Comparison of ENCODE assay signal across 8 mouse cellular contexts in the genomic region with DNA sequence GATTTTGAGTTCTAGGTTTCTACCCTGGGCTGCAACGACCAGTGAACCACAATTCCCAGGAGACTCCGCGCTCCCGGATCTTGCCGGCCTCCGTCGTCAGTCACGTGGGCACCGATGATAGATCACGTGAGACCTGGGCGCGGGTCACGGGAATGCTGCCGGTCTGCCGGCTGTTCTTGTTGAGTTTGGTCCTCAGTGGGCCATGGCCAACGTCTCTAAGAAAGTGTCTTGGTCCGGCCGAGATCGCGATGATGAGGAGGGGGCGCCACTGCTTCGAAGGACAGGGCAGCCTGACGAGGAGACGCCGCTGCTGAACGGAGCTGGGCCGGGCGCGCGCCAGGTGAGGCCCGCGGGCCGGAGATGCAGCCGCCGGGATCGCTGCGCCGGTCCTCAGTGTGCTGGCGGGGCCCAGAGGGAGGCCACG. TPM values are rescaled to one million over a fixed set of nuclear protein-coding genes. Genes with fewer than 3 reads are reported as not detected.
DNase-seq lines count a peak whose midpoint lies in the region; ATAC-seq and TF ChIP-seq lines count a peak whose summit lies in the region.

Gene Clcn7, plus strand, starts transcription at position 117 of the 424 bp plus-strand sequence.

- peak within 1 kb of the TSS; percentile 83 for H3K4me3 ChIP-seq in ES-Bruce4 (ENCODE audit: low read depth, low read length)
- H3K4me3 ChIP-seq in forebrain, embryonic 14.5 days (ENCODE audit: low read depth, low read length): peak within 1 kb of the TSS; percentile 93
- H3K4me3 ChIP-seq in neural tube, embryonic 15.5 days (replicated peaks): peak within 1 kb of the TSS; percentile 84

- peak within 1 kb of the TSS; percentile 67 for H3K9ac ChIP-seq in ES-Bruce4 (ENCODE audit: low read depth, poor library complexity, severe bottlenecking)
- peak within 1 kb of the TSS; percentile 87 for H3K9ac ChIP-seq in forebrain, embryonic 14.5 days (ENCODE audit: low read length)
- peak within 1 kb of the TSS; percentile 75 for H3K9ac ChIP-seq in neural tube, embryonic 15.5 days (replicated peaks)

- peak; percentile 48 for TF ChIP-seq POLR2A in ES-Bruce4 (IDR thresholded peaks at IDR 0.05; ENCODE audit: insufficient read depth, low read length)

- no peaks in the 10 kb centered on the region for H3K9me3 ChIP-seq in ES-Bruce4 (replicated peaks; ENCODE audit: control insufficient read depth, insufficient read depth, low read length, poor library complexity, severe bottlenecking)
- H3K9me3 ChIP-seq in forebrain, embryonic 14.5 days (replicated peaks; ENCODE audit: control insufficient read depth, low read length): no peaks in the 10 kb centered on the region
- H3K9me3 ChIP-seq in neural tube, embryonic 15.5 days (replicated peaks): no peaks in the 10 kb centered on the region

- WGBS in forebrain, embryonic 14.5 days: under 1% methylated on average over 40 of the region's 40 CpGs
- under 1% methylated on average over 40 of the region's 40 CpGs for WGBS in neural tube, embryonic 15.5 days

- DNase-seq in forebrain, embryonic 14.5 days (ENCODE audit: low spot score): peak; percentile 95
- peak; percentile 92 to 95 for DNase-seq in heart, postnatal 14 days
- DNase-seq in layer of hippocampus, adult 11-12 months (ENCODE audit: low spot score): peak; percentile 95
- peak; percentile 94 for DNase-seq in lung, adult 18-20 months
- DNase-seq in testis, postnatal 14 days (ENCODE audit: low spot score): peak; percentile 94

- no peak within 1 kb of the TSS for H3K27ac ChIP-seq in ES-Bruce4 (ENCODE audit: insufficient read depth, low read length)
- H3K27ac ChIP-seq in forebrain, embryonic 14.5 days (ENCODE audit: low read depth, low read length): no peak within 1 kb of the TSS
- peak within 1 kb of the TSS; percentile 69; the same call in 1 of the 2 replicates for H3K27ac ChIP-seq in neural tube, embryonic 15.5 days (replicated peaks)

- no peak for TF ChIP-seq CTCF in ES-Bruce4 (IDR thresholded peaks at IDR 0.05; ENCODE audit: low read depth, low read length)

- H3K27me3 ChIP-seq in ES-Bruce4 (ENCODE audit: control insufficient read depth, insufficient read depth, low read length, poor library complexity, severe bottlenecking): no peaks in the 10 kb centered on the region
- H3K27me3 ChIP-seq in forebrain, embryonic 14.5 days (replicated peaks; ENCODE audit: control insufficient read depth, insufficient read depth, low read length): no peaks in the 10 kb centered on the region
- no peaks in the 10 kb centered on the region for H3K27me3 ChIP-seq in neural tube, embryonic 15.5 days (replicated peaks)

- peak within 1 kb of the TSS; percentile 66 for H3K4me2 ChIP-seq in forebrain, embryonic 14.5 days (ENCODE audit: low read length)
- peak within 1 kb of the TSS; percentile 77 for H3K4me2 ChIP-seq in neural tube, embryonic 15.5 days

- H3K36me3 ChIP-seq in ES-Bruce4 (ENCODE audit: control insufficient read depth, insufficient read depth, low read length, poor library complexity, severe bottlenecking): no peaks in the 10 kb centered on the region
- H3K36me3 ChIP-seq in forebrain, embryonic 14.5 days (ENCODE audit: control insufficient read depth, insufficient read depth, low read length): peaks cover 6% of the 10 kb centered on the region; the same call in 1 of the 2 replicates
- H3K36me3 ChIP-seq in neural tube, embryonic 15.5 days: no peaks in the 10 kb centered on the region

- peak; percentile 76; the same call in 1 of the 2 replicates for ATAC-seq in cerebellum, adult (ENCODE audit: insufficient number of reproducible peaks, low FRiP score, low TSS enrichment)
- peak; percentile 97 for ATAC-seq in forebrain, embryonic 14.5 days
- peak; percentile 94 for ATAC-seq in neural tube, embryonic 15.5 days (ENCODE audit: low FRiP score)

- intact Hi-C loops in heart, postnatal 14 days (cut with DNase I): loop anchor here (2.0 kb wide), 1 partner anchor 16 kb away; no protein-coding TSS in a partner anchor

- TF ChIP-seq EP300 in ES-Bruce4 (IDR thresholded peaks at IDR 0.05; ENCODE audit: insufficient read depth, low read depth, low read length): peak; percentile 37; the same call in 1 of the 2 replicates

- H3K4me1 ChIP-seq in ES-Bruce4 (ENCODE audit: control insufficient read depth, insufficient read depth, low read length): no peaks in the 10 kb centered on the region
- peaks cover 8% of the 10 kb centered on the region for H3K4me1 ChIP-seq in forebrain, embryonic 14.5 days (ENCODE audit: control insufficient read depth, insufficient read depth, low read length)
- H3K4me1 ChIP-seq in neural tube, embryonic 15.5 days: peaks cover 31% of the 10 kb centered on the region

RNA-seq across cellular contexts. Expression of gene Clcn7, which starts in this region (rescaled TPM):
- polyA plus RNA-seq in ES-Bruce4 (2011; ENCODE audit: insufficient read depth, insufficient read length, low read depth, missing spikeins): 16.0 and 20.9 TPM in 2 replicates
- 18.9 and 25.0 TPM in 2 replicates for polyA plus RNA-seq in forebrain, embryonic 14.5 days (2014; fragmentation: Nextera tagmentation; extraction: Ambion mirVana)
- total RNA-seq in heart, postnatal 14 days (2021): 10 to 100 TPM; 27.5 to 28.9 TPM
- polyA plus RNA-seq in neural tube, embryonic 15.5 days (2015; fragmentation: Nextera tagmentation; extraction: Ambion mirVana): 25.1 and 28.7 TPM in 2 replicates
